Mouse (Mus musculus) megakaryocyte-erythroid progenitor cell, adult 5-6 weeks (primary cell): Measurements from ENCODE around the gene Cux1. TPM values are rescaled to one million over a fixed set of nuclear protein-coding genes. Genes with fewer than 3 reads are reported as not detected.

Experiments
- ATAC-seq: replicated peaks from 2 replicates; pipeline ENCODE4 v1.8.0; 2016; ENCODE audit warnings: mild to moderate bottlenecking, inconsistent platforms; ENCODE audit not compliant: severe bottlenecking, poor library complexity, low FRiP score, low TSS enrichment
- total RNA-seq, 2 experiments: library from RNA; stranded (forward) in 1 of 2; stranded (reverse) in 1 of 2; fragments of 200-1000, 215-1000 nt in 1 of 2; fragments of >200 nt in 1 of 2; fragmentation: Nextera tagmentation in 1 of 2; gene quantifications; 2 replicates each; pipeline ENCODE4 v1.2.3; 2014 to 2017

Cux1 gene
- total RNA-seq, 2 experiments from 2014 or later, result 97.0 to 105 TPM

DNA sequence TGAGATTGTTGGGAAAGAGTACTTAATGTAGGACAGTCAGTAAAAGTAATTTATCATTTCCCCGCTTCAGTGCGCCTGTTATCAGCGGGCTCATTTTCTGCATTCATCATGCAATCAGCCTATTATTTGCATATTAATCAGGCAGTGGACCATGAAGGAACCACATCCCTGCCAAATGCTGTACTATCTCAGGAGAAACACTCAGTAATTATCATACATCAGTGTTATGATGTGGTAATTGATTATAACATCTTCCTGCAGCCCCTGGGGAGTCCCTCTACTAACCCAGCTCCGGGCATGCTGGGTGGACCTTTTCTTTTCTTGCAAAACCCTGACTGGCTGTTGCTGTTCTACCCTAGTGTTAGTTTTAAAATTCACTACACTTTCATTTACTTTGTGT lies 270.4 kb downstream of the Cux1 start:
- no peak for ATAC-seq

DNA sequence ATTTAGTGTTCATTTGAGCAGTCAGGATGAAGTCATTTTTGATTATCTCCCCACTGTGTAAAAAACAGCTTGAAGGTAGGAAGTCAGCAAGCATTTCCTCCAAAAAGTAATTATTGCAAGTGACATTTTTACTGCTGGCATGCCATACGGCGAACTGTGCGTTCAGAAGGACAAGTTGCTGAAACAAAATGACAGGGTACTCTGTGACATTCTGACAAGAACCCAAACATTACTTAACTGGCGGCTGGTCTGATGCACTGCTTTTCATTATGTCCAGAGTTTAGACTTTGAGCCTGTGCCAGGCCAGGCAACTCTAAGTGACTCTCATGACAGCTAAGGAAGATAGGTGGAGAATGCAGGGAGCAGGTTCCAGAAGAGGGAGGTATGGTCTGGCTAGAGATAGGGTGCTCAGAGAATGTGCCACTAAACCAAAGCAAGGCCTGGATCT lies 274.3 kb downstream of the Cux1 start:
- ATAC-seq, result no peak

DNA sequence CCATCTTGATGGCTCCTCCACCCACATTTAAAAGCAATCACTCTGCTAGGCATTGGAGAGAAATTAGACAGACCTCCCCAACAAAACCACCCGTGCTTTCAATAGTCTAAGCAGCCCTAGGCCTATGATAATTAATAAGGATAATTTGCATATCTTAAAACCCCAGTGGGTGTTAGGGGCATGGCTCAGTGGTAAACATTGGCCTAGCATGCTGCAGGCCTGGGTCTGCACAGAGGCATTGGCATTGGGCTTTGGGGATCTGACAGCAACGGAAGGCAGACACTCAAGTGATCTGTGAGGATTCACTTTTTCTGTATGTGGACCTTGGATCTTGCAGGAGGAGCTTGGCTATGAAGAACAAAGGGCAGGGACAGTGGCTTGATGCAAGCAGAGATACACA lies 274.9 kb downstream of the Cux1 start:
- no peak for ATAC-seq

DNA sequence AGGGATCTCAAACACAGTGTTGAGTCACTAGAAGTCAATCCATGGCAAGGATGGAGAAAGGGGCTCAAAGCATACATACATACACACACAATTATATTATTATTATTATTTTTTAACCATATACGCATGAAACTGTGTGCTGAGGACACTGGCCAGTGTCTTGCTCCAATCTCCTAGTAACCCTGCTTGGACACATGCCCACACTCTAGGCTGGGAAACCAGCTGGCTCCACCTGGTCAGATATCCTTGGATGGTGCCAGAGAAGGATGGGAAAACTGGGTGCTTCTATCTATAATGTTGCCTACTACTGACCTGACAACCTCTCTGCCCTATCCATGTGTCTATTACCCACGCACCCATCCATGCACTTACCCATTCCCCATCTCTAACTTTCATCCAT lies 275.7 kb downstream of the Cux1 start:
- no peak for ATAC-seq

DNA sequence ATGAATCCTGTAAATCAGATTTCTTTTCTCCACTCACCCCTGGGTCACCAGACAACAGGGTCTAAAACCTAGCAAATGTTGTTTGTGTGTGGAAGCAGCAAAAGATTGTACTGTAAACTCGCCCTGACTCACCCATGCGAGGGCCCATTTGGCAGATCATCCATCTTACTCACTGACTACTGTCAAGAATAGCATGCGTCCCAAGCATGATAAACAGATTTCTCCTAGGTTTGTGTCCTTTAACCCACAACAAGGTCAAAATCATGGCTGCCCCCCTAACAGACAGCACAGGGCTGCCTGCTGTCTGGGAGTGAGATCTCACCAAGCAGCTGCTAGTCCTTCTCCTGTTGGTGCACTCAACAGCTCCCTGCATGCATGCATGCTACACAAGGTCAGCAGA lies 277.5 kb downstream of the Cux1 start:
- no peak for ATAC-seq

DNA sequence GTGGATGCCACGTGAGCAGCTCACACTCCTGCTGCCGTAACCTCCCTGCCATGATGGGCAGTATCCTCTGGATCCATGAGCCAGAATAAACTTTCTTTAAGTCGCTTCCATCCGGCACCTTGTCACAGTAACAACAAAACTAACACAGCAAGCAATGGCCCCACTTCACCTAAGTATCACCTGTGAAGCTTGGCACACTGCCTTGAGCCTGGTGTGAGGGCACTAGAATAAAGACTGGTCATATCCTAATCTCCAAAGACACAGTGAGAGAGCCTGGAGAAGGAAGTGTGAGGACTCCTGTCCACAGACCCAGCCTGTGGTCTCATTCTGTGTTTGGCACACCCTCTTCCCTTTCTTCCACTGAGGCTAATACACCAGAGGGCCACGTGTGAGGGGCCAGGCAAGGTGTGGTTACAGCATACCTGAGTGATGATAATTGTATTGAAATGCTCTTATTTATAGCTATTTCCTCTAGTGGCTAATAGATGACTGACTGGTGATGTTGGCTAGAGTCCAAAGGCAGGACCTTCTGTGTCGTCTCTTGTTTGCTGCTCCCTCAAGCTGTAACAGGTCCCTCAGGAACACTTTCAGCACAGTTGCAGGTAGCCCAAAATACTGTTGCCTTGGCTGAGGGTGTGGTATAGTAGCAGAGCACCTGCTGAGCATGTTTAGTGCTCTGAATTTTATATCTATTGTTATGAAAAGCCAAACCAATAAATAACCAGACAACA lies 278.8 kb downstream of the Cux1 start:
- ATAC-seq, result no peak

DNA sequence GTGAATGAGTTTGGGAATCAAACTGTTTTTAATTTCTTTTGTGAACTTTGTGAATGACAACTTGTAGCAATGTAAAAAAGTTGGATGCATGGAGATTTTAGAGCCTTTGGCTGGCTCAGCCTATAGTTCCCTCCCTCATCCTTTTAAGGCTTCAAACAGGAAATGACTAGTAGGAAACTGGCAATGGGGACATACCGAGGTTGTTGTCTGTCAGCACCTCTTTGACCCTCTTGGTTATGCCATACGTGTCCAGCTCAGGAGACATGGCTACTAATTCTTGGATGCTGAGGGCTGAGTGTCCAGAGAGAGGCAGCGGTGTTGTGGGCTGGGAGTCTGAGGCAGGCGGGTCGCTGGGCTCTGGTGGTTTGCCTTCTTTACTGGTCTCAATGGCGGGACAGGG lies 280.7 kb downstream of the Cux1 start:
- ATAC-seq, result no peak

DNA sequence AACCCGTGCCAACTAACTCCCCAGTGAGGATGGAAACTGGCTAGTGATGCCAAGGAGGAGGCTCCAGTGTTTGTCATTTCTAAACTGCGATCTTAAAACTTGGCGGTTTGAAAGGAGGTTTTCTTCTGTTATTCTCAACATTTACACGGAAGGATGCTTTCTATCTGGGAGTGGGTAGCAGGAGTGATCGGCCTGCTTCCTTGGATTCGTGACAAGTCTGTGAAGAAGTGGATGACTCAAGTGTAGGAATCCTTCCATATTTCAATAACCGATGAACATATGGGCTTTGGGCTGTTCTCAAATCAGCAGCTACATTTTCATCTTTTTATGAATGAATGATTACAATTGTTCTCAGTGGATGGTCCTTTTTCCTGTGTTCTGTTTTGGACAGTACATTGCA lies 282.2 kb downstream of the Cux1 start:
- ATAC-seq, result no peak

DNA sequence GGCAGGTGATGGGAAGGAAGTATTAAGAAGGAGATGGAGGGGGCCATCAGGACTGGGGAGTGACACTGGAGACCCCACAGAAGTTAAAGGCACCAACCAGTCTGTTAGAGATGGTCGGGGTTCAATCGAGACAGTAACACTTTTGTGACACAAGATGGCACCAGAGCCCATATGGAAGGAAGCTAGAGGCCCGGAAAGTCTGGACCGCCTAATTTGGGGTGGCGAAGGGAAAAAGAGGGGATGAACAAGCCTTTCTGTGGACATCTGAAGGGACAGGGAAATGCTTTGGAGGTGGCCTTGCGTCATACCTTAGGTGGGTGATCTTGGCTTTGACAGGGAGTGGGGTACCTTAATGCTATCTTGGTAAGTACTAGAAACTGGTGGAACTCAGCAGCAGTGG lies 285.9 kb downstream of the Cux1 start:
- peak; percentile 55; the same call in 1 of the 2 replicates for ATAC-seq

DNA sequence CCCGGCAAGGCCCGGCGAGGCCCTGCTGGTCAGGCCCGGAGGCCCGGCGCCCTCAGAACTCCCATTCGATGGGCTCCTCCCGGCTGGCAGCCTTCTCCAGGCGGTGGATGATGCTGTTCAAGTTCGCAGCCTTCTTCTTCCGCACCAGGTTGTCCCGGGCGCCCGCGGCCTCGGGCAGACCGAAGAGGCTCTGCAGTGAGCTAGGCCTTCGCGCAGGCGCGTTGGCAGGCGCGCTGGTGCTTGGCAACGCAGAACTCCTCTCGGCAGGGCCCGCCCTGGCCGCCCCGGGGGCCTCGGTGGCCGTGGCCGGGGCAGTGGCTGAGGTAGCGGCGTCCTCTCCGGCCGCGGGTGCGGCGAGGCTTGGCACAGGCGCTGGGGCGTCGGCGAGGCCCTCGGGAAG lies 292.6 kb downstream of the Cux1 start:
- no peak for ATAC-seq

DNA sequence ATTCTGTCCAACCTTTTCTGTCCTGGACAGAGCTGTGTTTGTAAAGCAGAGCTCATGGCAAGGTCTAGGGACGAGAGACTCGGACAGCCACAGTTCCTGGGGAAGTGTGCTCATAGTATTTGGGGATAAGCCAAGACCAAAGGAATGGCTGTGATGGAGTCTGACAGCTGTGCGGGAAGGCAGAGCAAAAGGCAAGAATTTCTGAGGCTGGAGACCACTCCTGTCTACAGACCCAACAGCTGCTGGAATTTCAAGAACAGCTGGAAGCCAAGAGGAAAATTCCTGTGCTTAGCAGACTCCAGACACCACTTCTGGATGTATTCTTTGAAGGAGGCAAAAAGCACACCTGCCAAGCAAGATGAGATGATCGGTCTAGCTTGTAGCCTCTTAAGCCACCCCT lies 297.4 kb downstream of the Cux1 start:
- ATAC-seq, result no peak

DNA sequence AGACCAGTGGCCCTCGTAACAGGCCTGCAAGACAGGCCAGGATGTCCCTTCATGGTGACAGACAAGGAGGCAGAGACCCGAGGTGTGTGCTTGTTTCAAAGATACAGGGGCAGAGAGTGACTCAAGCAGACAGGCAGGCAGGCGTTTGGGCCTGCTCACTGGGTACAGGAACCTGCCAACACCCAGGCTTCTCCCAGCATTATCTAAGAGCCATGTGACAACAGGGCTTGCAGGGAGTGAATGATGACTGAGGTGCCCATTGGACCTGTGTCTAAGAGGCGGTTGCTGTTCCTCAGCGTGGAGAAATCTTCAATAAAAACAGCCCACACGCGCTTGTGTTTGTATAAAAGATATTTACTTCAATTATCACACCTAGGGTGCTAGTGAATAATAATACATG lies 301.2 kb downstream of the Cux1 start:
- no peak for ATAC-seq

DNA sequence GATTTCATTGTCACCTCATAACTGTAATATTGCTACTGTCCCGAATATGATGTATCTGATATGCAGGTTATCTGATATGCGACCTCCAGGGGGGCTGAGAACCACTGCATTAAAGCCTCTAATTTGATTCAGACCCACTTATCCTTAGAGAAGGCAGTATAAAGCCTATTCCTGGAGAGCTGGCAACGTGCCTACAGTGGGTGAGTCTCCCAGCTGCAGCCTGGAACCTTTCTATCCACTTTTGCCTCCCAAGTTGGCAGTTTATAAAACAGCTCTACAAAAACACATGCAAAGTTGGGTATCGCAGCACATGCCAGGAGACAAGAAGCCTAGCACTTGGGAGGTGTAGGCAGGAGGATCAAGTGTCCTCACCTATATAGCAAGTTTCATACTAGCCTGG lies 303.9 kb downstream of the Cux1 start:
- ATAC-seq, result no peak

DNA sequence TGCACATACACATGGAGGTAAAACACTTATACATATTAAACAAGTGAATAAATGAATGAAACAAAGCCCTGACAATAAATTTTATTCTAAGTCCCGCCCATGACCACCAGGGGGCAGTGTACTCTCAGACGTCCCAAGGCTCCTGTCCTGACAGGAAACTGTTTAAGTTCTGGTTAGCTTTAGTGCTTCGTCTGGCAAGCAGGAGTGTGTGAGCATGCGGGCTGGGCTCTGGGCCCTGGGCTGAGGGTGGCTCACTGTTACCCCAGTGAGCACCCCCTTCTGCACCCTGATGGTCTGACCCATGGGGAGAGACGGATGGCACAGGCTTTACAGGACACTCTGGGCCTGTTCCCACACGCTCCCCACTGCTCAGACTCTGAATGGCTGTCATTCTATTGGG lies 308.4 kb downstream of the Cux1 start:
- peak; percentile 60 for ATAC-seq

DNA sequence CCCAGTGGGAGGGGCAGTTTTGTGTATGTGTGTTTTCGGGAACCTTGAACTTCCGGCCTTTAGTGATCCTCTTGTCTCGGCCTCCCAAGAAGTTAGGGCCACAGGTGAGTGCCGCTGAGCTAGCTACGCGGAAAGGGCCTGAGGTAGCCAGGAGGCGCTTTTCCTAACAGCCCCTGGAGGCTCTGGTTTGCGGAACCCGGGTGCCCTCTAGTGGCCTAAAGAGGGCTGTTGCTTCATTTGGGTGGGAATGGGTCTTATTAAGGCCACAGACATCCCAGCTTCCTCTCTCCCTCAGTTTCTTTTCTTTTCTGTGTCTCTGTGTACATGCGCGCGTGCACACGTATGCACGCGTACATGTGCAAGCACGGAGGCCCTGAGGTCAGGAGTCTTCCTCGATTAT lies 314.4 kb downstream of the Cux1 start:
- ATAC-seq, result peak; percentile 74

DNA sequence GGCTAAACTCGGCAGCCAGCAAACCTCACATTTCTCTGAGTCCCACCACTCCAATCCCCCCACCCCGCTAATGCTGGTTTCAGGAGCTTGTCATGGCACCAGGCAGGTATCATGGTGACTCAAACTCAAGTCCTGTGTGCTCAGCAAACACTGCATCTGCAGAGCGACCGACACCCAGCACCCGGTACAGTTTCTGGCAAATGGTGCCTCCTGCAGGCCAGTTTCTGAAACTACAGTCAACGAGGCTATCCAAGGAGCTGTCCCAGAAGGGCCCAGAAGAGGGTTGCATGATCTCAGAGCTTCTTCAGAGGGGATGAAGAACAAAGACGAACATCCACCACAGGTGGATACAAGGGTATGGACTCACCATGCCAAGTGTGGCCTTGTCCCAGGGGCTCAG lies 316.3 kb downstream of the Cux1 start:
- 0 out of 2 replicates have a peak, but pooled peaks have one; percentile 31 for ATAC-seq

DNA sequence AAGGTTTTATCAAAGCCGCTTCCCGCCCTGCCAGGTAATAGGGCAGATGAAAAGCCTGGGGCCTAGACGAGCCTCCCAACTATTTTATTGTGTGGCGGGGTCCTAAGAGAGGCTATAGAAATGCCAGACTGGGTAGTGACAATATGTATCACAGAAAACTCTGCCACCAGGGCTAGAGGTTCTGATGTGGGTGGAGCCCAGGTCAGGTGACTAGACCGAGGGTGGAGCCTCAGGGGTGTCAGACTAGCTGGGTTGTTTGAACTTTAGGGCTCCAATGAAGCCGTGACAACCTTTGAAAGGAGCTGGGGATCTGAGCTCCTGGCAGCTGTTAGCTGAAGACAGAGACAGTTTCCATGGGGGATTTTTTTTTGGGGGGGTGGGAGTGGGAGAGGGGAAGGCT lies 318.8 kb downstream of the Cux1 start:
- ATAC-seq, result 0 out of 2 replicates have a peak, but pooled peaks have one; percentile 24

DNA sequence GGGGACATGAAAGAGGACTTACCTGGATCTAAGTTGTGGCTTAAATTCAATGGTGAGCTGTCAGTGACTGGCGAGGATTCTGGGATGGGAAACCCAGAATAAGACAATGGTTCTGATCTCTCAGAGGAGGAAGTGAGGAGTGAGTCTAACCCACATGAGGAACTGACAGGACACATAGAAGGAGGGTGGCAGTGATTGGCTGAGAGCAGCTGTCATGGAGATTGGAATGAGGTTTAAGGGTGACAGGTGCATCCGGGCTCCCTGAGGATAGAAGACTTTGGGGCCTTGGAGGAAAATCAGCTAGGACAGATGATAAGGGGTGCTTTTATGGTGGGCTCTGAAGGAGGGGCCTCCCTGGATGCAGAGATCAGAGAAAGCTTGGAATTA lies 320.8 kb downstream of the Cux1 start, which contains the start of gene Sh2b2:
Sh2b2 (minus strand) TSS at position 105 of the 387 bp plus-strand sequence.
- ATAC-seq, result no peak

DNA sequence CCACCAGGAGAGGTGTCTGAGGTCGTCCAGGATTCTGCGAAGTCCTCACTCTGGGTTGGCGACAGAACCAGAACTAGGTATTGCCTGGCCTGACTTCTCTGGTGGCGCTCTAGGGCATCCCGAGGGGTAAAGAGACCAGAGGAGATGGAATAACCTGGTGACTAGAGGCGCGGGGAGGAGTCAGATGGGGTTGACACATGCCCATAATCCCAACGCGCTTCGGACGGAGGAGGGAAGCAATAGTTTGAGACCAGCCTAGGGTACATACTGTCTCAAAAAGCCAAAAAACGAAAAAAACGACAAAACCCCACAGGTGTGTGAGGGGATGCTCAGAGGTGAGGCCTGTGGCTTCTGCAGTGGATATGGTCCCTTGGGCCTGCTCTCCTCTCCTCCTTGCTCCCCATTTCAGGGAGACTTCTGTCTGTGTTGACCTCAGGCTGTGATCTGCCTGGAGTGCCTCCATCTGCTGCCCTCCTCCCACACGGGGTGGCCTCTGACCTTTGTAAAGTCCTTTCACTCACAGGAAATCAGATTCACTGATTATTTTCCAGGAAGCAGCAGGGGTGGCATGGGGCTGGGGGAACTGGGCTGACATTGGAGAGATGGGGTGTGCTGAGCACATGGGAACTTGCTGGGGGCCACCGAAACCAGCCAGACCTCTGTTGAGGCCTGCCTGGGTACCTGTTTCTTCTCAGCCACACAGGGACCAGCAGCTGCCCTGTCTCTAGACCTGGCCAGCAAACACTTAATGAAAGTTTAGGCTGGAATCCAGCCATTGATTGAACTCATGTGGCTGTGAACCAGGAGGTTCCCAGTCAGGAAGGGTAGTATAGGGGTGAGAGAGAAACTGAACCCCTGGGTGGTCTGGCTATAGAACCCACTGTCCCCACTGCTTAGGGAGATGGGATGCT lies 321.5 kb downstream of the Cux1 start:
- ATAC-seq, result 0 out of 2 replicates have a peak, but pooled peaks have one; percentile 10

DNA sequence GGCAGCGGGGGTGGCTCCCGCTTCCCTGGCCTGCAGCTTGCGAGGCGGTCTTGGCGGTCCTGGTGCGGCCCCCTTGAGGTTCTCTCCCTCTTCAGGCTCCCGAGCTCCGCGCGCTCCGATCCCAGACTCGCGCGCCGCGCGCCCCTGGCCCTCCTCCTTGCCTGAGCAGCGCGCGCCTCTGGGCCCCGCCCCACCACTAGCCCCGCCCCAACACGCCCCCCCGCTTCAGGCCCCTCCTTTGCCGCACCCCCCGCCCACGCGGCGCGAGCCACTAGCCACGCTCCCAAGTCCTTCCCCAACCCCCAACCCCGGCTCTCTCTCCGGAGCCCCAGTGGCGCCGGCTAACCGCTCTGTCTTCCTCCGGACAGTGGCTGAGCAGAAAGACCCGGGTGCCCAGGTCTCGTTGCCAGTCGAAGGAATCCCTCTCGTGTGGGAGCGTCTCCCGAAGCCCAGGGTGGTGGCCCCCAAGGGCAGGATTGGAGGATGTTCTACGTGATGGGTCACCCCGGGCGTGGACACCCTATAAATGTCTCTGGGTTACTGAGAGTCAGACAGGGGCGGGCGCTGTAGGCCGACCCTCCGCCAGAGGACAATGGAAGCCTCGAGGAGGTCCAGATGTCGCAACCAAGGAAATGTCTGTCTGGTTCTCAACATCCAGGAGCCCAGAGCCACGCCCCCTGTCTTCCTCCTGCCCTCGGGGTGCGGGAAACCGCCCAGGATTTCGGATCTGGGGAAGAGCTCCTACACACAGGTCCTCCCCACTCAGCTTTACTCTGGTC lies 322.3 kb downstream of the Cux1 start:
- peak; percentile 24; the same call in 1 of the 2 replicates for ATAC-seq
